Mouse (Mus musculus) forebrain, embryonic 14.5 days (tissue): ENCODE data around the gene Rsbn1l. TPM values are rescaled to one million over a fixed set of nuclear protein-coding genes. Genes with fewer than 3 reads are reported as not detected.

ENCODE experiments used
- ATAC-seq: fragments of 200-750 bp; cut with Nextera tagmentation; 2 replicates; pipeline ENCODE4 v1.8.0; 2017; ENCODE audit warnings: mild to moderate bottlenecking, moderate library complexity
- DNase-seq: peaks from one replicate; pipeline ENCODE4 v3.0.0-alpha.2; 2015; ENCODE audit warnings: low spot score
- H3K27ac ChIP-seq: fragments of 300-500 bp; sonication (generic); 2 replicates; pipeline ENCODE4 v1.5.1; 2014; ENCODE audit warnings: low read depth, mild to moderate bottlenecking, control low read depth, low read length, moderate library complexity
- H3K27me3 ChIP-seq: fragments of 300-500 bp; sonication (generic); replicated peaks from 2 replicates; pipeline ENCODE4 v1.6.1; 2014; ENCODE audit warnings: low read length, control low read depth, mixed read lengths; ENCODE audit not compliant: control insufficient read depth, insufficient read depth
- H3K36me3 ChIP-seq: fragments of 300-500 bp; sonication (generic); 2 replicates; pipeline ENCODE4 v1.6.1; 2014; ENCODE audit warnings: low read length, control low read depth; ENCODE audit not compliant: control insufficient read depth, insufficient read depth
- H3K4me1 ChIP-seq: fragments of 300-500 bp; sonication (generic); 2 replicates; pipeline ENCODE4 v1.6.1; 2014; ENCODE audit warnings: antibody characterized with exemption, low read length, control low read depth; ENCODE audit not compliant: control insufficient read depth, insufficient read depth
- H3K4me2 ChIP-seq: fragments of 300-500 bp; sonication (generic); 2 replicates; pipeline ENCODE4 v1.6.1; 2014; ENCODE audit warnings: mild to moderate bottlenecking, control low read depth, low read length
- H3K4me3 ChIP-seq: fragments of 300-500 bp; sonication (generic); 2 replicates; pipeline ENCODE4 v1.5.1; 2014; ENCODE audit warnings: low read depth, low read length, control low read depth
- H3K9ac ChIP-seq: fragments of 300-500 bp; sonication (generic); 2 replicates; pipeline ENCODE4 v1.6.1; 2014; ENCODE audit warnings: mild to moderate bottlenecking, low read length, control low read depth, moderate library complexity
- H3K9me3 ChIP-seq: fragments of 300-500 bp; sonication (generic); replicated peaks from 2 replicates; pipeline ENCODE4 v1.6.1; 2016; ENCODE audit warnings: low read length, control low read depth, mixed read lengths; ENCODE audit not compliant: control insufficient read depth
- WGBS: fragments of 180-500 bp; shearing (Covaris S2); extraction: QIAGEN DNeasy Blood & Tissue Kit; methylation state at CpG from one replicate; pipeline ENCODE4 v1.1.7; 2014; 5-methylcytosine and 5-hydroxymethylcytosine counted together
- polyA plus RNA-seq: library from polyadenylated mRNA; unstranded; fragments of >200 nt; fragmentation: Nextera tagmentation; extraction: Ambion mirVana; gene quantifications from 2 replicates; pipeline ENCODE4 v1.2.1, GENCODE M21; 2014

Gene Rsbn1l
- 5.3 TPM in 2 replicates for polyA plus RNA-seq

DNA sequence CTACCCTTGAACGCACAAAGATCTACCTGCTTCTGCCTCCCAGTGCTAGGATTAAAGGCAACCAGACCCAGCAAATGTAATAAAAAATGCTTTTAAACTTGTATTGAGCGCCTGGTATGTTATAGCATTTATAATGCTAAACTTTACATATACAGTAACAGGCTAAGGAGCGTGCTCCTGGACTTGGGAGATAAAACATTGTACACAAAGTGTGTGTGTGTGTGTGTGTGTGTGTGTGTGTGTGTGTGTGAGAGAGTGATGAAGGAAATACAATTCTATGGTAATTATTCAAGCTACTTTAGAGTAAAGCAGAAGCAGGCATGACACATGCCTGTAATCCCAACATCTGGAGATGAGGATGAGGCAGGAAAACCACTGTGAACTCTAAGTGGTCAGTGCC lies at the start of gene Rsbn1l:
Rsbn1l (minus strand) TSS at position 101 of the 400 bp plus-strand sequence.
- no peak for DNase-seq
- ATAC-seq, result no peak
- 0 out of 2 replicates have a peak, but pooled peaks cover 3% of the 10 kb centered on the region for H3K9me3 ChIP-seq
- H3K4me2 ChIP-seq, result no peak within 1 kb of the TSS
- no peaks in the 10 kb centered on the region for H3K27me3 ChIP-seq
- H3K9ac ChIP-seq, result no peak within 1 kb of the TSS
- peaks cover 4% of the 10 kb centered on the region; the same call in 1 of the 2 replicates for H3K4me1 ChIP-seq
- WGBS, result 100% methylated on average over 3 of the region's 3 CpGs
- H3K4me3 ChIP-seq, result no peak within 1 kb of the TSS
- no peaks in the 10 kb centered on the region for H3K36me3 ChIP-seq
- no peak within 1 kb of the TSS for H3K27ac ChIP-seq

DNA sequence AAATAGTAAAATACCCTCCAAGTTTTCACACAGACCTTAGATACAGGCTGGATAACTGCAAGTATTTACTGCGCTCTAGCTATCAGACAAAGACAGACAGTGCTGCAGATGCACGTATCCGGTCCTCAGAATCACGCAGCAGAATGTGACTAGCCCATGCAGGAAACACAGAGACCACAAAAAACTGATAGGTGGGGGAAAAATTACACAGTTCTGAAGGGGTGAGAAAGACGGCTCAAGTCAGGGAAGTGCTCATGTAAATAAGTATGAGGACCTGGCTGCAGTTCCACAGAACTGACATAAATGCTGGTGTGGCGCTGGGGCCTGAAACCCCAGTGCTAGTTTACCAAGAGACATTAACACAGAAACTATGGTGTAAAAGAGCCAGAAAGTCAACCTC lies 46.5 kb upstream of the Rsbn1l start:
- H3K4me2 ChIP-seq, result no peak overlapping the region
- 96% methylated on average over 6 of the region's 6 CpGs for WGBS
- H3K4me1 ChIP-seq, result no peaks in the 10 kb centered on the region
- H3K27ac ChIP-seq, result no peak overlapping the region
- H3K36me3 ChIP-seq, result peaks cover 68% of the 10 kb centered on the region
- no peaks in the 10 kb centered on the region; the same call in 1 of the 2 replicates for H3K9me3 ChIP-seq
- no peak overlapping the region for H3K9ac ChIP-seq
- no peak for DNase-seq
- no peak overlapping the region for H3K4me3 ChIP-seq
- ATAC-seq, result no peak
- H3K27me3 ChIP-seq, result no peaks in the 10 kb centered on the region

DNA sequence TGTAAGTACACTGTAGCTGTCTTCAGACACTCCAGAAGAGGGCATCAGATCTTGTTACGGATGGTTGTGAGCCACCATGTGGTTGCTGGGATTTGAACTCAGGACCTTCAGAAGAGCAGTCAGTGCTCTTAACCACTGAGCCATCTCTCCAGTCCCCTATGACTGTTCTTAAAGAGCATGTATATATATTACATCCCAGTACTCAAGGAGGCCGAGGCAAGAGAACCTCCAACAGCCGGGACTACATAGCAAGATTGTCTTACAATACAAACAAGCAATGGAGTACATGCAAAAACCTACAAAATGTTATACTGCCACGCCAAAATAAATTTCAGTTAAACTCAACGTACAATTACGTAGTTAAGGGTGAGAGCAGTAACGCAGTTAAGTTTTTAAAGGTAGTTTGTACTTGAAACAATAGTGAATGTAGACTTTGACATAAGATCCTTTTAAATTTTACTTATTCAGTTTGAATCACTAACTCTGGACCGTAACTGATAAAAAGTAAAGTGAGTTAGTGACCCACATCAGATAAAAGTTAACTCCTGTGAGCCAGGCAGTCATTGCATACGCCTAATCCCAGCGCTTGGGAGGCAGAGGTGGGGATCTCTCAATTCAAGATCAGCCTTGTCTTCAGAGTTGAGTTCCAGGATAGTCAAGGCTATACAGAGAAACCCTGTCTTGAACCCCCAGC lies 45.6 kb upstream of the Rsbn1l start:
- peaks cover 77% of the 10 kb centered on the region for H3K36me3 ChIP-seq
- H3K4me3 ChIP-seq, result no peak overlapping the region
- no peak overlapping the region for H3K9ac ChIP-seq
- H3K4me2 ChIP-seq, result no peak overlapping the region
- H3K4me1 ChIP-seq, result no peaks in the 10 kb centered on the region
- H3K27ac ChIP-seq, result no peak overlapping the region
- H3K9me3 ChIP-seq, result no peaks in the 10 kb centered on the region; the same call in 1 of the 2 replicates
- DNase-seq (no peak), ATAC-seq (no peak)
- 97% methylated on average over 10 of the region's 10 CpGs for WGBS
- no peaks in the 10 kb centered on the region for H3K27me3 ChIP-seq

DNA sequence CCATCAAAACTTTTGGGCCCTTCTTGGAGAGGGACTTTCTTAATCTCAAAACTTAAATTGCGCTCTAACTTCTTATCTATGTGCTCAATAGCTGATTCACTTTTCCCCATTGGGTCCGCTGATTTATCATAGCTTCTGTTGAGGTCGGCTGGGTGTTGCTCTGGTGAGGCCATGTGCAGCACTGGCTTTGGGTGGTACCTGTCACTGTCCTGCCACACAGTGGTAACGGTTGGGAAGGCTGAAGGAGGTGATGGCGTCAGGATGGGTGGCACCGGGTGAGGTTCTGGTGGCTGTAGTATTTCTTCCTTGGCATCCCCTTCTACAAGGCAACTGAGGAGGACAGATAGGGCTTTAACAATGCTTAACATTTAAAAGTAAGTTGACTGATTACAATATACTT lies 42.2 kb upstream of the Rsbn1l start:
- Histone ChIP-seq H3K27me3 (no peaks in the 10 kb centered on the region), H3K36me3 (peaks cover 88% of the 10 kb centered on the region), H3K9ac (no peak overlapping the region), H3K4me1 (no peaks in the 10 kb centered on the region), H3K4me2 (no peak overlapping the region), H3K27ac (no peak overlapping the region), H3K4me3 (no peak overlapping the region), H3K9me3 (no peaks in the 10 kb centered on the region; the same call in 1 of the 2 replicates)
- no peak for DNase-seq
- WGBS, result 94% methylated on average over 6 of the region's 6 CpGs
- no peak for ATAC-seq

DNA sequence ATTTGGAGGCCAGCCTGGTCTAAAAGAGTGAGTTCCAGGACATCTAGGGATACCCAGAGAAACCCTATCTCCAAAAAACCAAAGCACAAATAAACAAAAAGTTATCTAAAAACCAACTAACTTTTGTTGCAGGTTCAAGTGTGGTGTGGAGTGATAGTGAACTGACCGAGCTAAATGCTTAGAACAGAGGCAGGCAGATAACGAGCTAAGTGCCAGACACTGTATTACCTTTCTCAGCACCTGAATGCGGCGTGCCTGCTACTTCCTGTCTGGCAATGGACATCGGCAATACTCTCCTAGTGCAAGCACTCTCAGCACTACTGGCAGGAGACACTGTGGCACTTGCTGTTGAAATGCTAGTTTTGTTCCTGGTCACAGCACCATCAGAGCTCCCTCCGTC lies 41.4 kb upstream of the Rsbn1l start:
- Histone ChIP-seq H3K27me3 (no peaks in the 10 kb centered on the region), H3K9me3 (no peaks in the 10 kb centered on the region; the same call in 1 of the 2 replicates), H3K4me2 (no peak overlapping the region), H3K4me1 (no peaks in the 10 kb centered on the region), H3K36me3 (peaks cover 89% of the 10 kb centered on the region), H3K9ac (no peak overlapping the region), H3K27ac (no peak overlapping the region), H3K4me3 (no peak overlapping the region)
- ATAC-seq (no peak), DNase-seq (no peak)
- 93% methylated on average over 6 of the region's 6 CpGs for WGBS

DNA sequence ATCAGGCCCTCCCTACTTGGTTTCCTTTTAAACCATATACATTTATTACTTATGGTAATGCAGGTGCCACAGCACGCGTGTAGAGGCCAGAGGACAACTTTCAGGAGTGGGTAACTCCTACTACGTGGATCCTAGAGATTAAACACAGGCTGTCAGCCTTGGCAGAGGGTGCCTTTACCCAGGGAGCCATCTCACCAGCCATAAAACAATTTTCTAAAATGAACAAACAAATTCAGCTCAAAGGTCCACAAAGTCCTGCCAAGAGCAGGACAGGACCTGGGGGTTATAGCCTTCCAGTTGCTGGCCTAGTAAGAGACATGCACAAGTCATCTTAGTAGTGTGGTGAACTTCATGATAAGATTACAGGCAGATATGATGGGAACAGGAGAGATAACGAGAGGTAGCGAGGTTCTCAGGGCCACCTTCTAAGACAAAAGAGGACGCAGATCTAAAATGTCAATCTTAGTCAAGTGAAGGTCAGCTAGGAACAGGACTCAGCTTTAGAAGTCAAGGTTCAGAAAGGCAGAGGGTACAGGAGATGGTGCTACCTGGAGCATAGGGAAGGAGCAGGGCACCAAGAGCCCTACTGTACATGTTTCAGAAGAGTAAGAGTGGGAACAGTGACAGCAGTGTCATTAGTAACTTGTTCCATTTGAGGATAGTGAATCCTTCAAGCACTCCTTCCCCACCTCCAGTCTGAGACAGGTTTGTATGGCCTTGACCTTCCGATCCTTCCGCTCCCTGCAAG lies 34.0 kb upstream of the Rsbn1l start:
- H3K9me3 ChIP-seq, result no peaks in the 10 kb centered on the region
- no peaks in the 10 kb centered on the region for H3K4me1 ChIP-seq
- WGBS, result 97% methylated on average over 8 of the region's 8 CpGs
- no peak overlapping the region for H3K4me2 ChIP-seq
- peaks cover 82% of the 10 kb centered on the region for H3K36me3 ChIP-seq
- H3K4me3 ChIP-seq, result no peak overlapping the region
- DNase-seq, result no peak
- H3K27me3 ChIP-seq, result no peaks in the 10 kb centered on the region
- no peak overlapping the region for H3K9ac ChIP-seq
- no peak overlapping the region for H3K27ac ChIP-seq
- no peak for ATAC-seq

DNA sequence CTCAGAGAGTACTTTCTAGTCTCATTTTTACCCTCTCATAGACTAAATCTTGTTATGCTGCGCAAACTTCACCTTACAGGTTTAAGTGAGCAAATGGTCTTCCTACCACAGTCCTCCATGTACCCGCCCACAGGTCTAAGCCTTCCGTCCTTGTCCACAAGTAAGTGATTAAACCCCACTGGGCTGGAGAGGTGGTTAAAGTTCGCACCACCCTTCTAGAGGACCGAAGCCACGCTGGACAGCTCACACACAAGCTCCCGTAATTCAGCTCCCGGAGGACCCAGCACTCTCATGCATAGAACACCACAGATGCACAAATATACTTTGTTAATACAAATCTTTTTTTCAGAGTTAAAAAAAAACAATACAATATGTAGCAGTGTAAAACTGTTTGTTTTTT lies 30.1 kb upstream of the Rsbn1l start:
- Histone ChIP-seq H3K27ac (no peak overlapping the region), H3K9me3 (no peaks in the 10 kb centered on the region), H3K4me1 (no peaks in the 10 kb centered on the region), H3K36me3 (peaks cover 57% of the 10 kb centered on the region), H3K4me2 (no peak overlapping the region), H3K9ac (no peak overlapping the region), H3K27me3 (no peaks in the 10 kb centered on the region), H3K4me3 (no peak overlapping the region)
- ATAC-seq, result no peak
- 93% methylated on average over 8 of the region's 8 CpGs for WGBS
- DNase-seq, result no peak

DNA sequence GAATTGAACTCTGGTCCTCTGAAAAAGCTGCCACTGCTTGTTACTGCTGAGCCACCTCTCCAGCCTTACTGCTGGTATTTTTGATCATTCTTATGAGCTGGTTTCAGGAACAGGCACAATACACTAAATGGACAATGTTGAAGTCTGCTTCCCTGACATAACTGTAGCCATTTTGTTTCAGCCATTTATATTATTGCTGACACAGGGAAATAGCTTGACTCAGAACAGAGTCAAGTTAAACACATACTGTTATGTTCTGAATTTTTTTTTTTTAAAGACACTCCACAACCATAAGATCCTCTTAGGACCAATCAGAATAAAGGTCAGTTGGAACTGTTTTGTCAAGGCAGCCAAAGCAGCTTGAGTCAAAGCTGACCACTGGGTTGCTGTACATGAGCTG lies 27.3 kb upstream of the Rsbn1l start:
- Histone ChIP-seq H3K27ac (no peak overlapping the region), H3K4me3 (no peak overlapping the region), H3K4me1 (no peaks in the 10 kb centered on the region), H3K9ac (no peak overlapping the region), H3K4me2 (no peak overlapping the region), H3K36me3 (peaks cover 34% of the 10 kb centered on the region), H3K9me3 (no peaks in the 10 kb centered on the region), H3K27me3 (no peaks in the 10 kb centered on the region)
- ATAC-seq (no peak), DNase-seq (no peak)

DNA sequence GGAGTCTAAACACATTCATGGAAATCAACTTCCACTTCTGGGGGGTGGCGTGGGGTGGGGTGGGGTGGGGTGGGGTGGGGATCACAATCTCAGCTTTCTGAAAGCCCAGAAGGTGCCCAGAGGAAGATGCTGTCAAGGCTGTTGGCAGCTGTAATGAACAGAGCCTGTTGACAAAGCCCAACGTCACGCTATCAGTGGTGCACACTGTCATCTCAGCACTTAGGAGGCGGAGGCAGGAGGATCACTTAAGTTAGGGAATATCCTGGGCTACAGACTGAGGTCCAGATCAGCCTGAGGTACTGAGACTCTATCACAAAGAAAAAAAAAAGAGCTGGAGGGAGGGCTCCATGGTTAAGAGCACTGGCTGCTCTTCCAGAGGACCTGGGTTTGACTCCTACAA lies 18.5 kb upstream of the Rsbn1l start:
- ATAC-seq (no peak), DNase-seq (no peak)
- no peaks in the 10 kb centered on the region for H3K9me3 ChIP-seq
- 90% methylated on average over 4 of the region's 4 CpGs for WGBS
- H3K9ac ChIP-seq, result no peak overlapping the region
- no peak overlapping the region for H3K4me2 ChIP-seq
- H3K27me3 ChIP-seq, result no peaks in the 10 kb centered on the region
- no peaks in the 10 kb centered on the region for H3K4me1 ChIP-seq
- H3K36me3 ChIP-seq, result no peaks in the 10 kb centered on the region
- no peak overlapping the region for H3K4me3 ChIP-seq
- no peak overlapping the region for H3K27ac ChIP-seq
